Mouse (Mus musculus) CH12.LX (cell line): Measurements from ENCODE around the gene Hoxa13.

Experiments used
- CHD2 ChIP-seq: IDR thresholded peaks from 2 replicates; pipeline ENCODE4 v1.6.1; 2011; ENCODE audit warnings: low read length, improper control_type of control experiment
- CTCF ChIP-seq, 2 experiments: IDR thresholded peaks in 1 of 2; conservative IDR thresholded peaks in 1 of 2; 2 replicates each; pipeline ENCODE4 v1.5.1; 2011 to 2012; ENCODE audit warnings: low read depth in 2 of 2, low read length in 2 of 2, improper control_type of control experiment in 1 of 2, inconsistent platforms in 1 of 2, mild to moderate bottlenecking in 1 of 2, moderate library complexity in 1 of 2
- ELF1 ChIP-seq: IDR thresholded peaks from 2 replicates; pipeline ENCODE4 v1.6.1; 2014; ENCODE audit warnings: low read depth, mild to moderate bottlenecking, inconsistent platforms, low read length, improper control_type of control experiment
- EP300 ChIP-seq: IDR thresholded peaks from 2 replicates; pipeline ENCODE4 v1.6.1; 2011; ENCODE audit warnings: low read length, improper control_type of control experiment
- HCFC1 ChIP-seq: IDR thresholded peaks from 2 replicates; pipeline ENCODE4 v1.6.1; 2012; ENCODE audit warnings: low read depth, mild to moderate bottlenecking, inconsistent platforms, low read length, improper control_type of control experiment
- KAT2A ChIP-seq: IDR thresholded peaks from 2 replicates; pipeline ENCODE4 v1.6.1; 2012; ENCODE audit warnings: low read length, improper control_type of control experiment, inconsistent platforms; ENCODE audit not compliant: insufficient replicate concordance
- MAX ChIP-seq: IDR thresholded peaks from 2 replicates; pipeline ENCODE4 v1.6.1; 2011; ENCODE audit warnings: low read length, improper control_type of control experiment
- NELFE ChIP-seq: IDR thresholded peaks from 2 replicates; pipeline ENCODE4 v1.6.1; 2011; ENCODE audit warnings: low read depth, low read length, improper control_type of control experiment
- POLR2A ChIP-seq: IDR thresholded peaks from 2 replicates; pipeline ENCODE4 v1.6.1; 2011; ENCODE audit warnings: low read depth, mild to moderate bottlenecking, improper control_type of control experiment, low read length
- POLR2AphosphoS2 ChIP-seq: IDR thresholded peaks from 2 replicates; pipeline ENCODE4 v1.6.1; 2011; ENCODE audit warnings: low read depth, low read length, improper control_type of control experiment
- RAD21 ChIP-seq: IDR thresholded peaks from 2 replicates; pipeline ENCODE4 v1.6.1; 2011; ENCODE audit warnings: low read depth, mild to moderate bottlenecking, low read length, improper control_type of control experiment, moderate library complexity
- UBTF ChIP-seq: IDR thresholded peaks from 2 replicates; pipeline ENCODE4 v1.6.1; 2012; ENCODE audit warnings: low read depth, mild to moderate bottlenecking, inconsistent platforms, low read length, improper control_type of control experiment, moderate library complexity
- USF2 ChIP-seq: conservative IDR thresholded peaks from 2 replicates; pipeline ENCODE4 v1.6.1; 2011; ENCODE audit warnings: low read depth, low read length, improper control_type of control experiment
- ZMIZ1 ChIP-seq: IDR thresholded peaks from 2 replicates; pipeline ENCODE4 v1.6.1; 2012; ENCODE audit warnings: low read depth, mild to moderate bottlenecking, inconsistent platforms, low read length, improper control_type of control experiment

DNA sequence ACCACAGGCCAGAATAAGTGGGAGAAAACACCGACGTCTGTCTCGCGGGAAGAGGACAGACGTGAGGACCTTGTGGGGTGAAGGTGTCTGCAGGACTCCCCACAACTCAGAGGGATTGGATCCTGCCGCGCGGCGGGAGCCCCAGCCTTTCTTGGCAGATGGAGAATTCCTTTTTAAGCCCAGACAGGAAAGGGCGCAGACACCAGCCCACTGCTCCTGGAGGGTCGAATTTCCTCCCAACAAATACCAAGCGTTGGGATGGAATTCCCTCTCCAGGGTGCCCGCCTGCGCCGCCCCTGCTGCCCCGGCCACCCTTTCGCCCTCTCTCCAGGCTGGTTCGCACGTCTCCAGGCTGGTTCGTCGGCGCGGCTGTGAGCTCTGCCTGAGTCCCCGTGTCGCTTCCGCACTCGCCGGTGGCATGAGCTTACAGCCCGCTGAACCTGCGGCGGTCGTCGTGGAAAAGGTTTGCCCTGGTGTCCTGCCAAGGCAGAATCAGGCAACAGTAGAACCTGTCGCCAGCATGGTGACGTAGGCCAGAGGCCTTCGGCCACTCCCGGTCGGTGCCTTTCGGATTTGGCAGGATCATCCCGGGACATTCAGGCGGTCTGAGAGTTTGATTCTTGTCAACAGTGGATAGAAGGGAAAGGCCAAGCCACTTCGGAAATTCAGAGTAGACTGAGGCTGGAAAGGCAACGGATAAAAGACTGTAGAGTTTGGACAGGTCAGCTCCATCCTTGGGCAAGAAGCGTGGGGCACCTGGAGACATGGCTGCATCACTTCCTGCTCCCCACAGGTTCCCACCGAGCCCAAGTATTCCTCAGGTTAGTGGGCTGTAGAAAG lies 30.6 kb upstream of the Hoxa13 start:
- TF ChIP-seq POLR2A: no peak
- no peak; a peak in 1 of 4 replicates for TF ChIP-seq CTCF (conservative IDR thresholded peaks at IDR 0.05 in 1 of 2, IDR thresholded peaks at IDR 0.05 in 1 of 2; ENCODE audit: low read depth in 2 of 2, low read length in 2 of 2)
- no peak for TF ChIP-seq RAD21
- TF ChIP-seq UBTF: no peak
- TF ChIP-seq KAT2A: no peak
- no peak for TF ChIP-seq POLR2AphosphoS2
- TF ChIP-seq MAX: no peak
- TF ChIP-seq ZMIZ1: no peak
- TF ChIP-seq CHD2: no peak
- TF ChIP-seq USF2: no peak
- no peak for TF ChIP-seq HCFC1
- no peak for TF ChIP-seq ELF1
- no peak for TF ChIP-seq NELFE
- no peak for TF ChIP-seq EP300
